In genomic region chr4:141767353-141768036, GRCm38 (mm10) we compare ENCODE assay signal across 8 mouse cellular contexts. TPM values are rescaled to one million over a fixed set of nuclear protein-coding genes. Genes with fewer than 3 reads are reported as not detected.
DNase-seq lines count a peak whose midpoint lies in the region; ATAC-seq lines count a peak whose summit lies in the region.

No protein-coding gene starts in this region.

- H3K9ac ChIP-seq in heart, embryonic 13.5 days: peak overlapping the region; percentile 65; the same call in 1 of the 2 replicates

- H3K4me1 ChIP-seq in megakaryocyte, embryonic 14.5 days: peaks cover 41% of the 10 kb centered on the region
- peaks cover 46% of the 10 kb centered on the region for H3K4me1 ChIP-seq in heart, embryonic 13.5 days

- H3K9me3 ChIP-seq in megakaryocyte, embryonic 14.5 days: no peaks in the 10 kb centered on the region
- no peaks in the 10 kb centered on the region for H3K9me3 ChIP-seq in heart, embryonic 13.5 days

- H3K27ac ChIP-seq in heart, embryonic 13.5 days (replicated peaks): peak overlapping the region; percentile 93

- H3K27me3 ChIP-seq in megakaryocyte, embryonic 14.5 days (replicated peaks): no peaks in the 10 kb centered on the region
- no peaks in the 10 kb centered on the region for H3K27me3 ChIP-seq in heart, embryonic 13.5 days (replicated peaks)

- peaks cover 85% of the 10 kb centered on the region for H3K36me3 ChIP-seq in megakaryocyte, embryonic 14.5 days (replicated peaks; ENCODE audit: low read length)
- peaks cover 76% of the 10 kb centered on the region for H3K36me3 ChIP-seq in heart, embryonic 13.5 days

- 34% methylated on average over 19 of the region's 19 CpGs for WGBS in heart, embryonic 13.5 days

- no peak for ATAC-seq in megakaryocyte, adult 5-6 weeks (ENCODE audit: poor library complexity, severe bottlenecking)
- ATAC-seq in heart, embryonic 13.5 days (ENCODE audit: extremely low read depth, insufficient number of reproducible peaks, low FRiP score, low TSS enrichment): peak; percentile 68; the same call in 1 of the 2 replicates

- H3K4me3 ChIP-seq in megakaryocyte, embryonic 14.5 days (replicated peaks): peak overlapping the region; percentile 42
- peak overlapping the region; percentile 17; the same call in 1 of the 2 replicates for H3K4me3 ChIP-seq in heart, embryonic 13.5 days

- peak overlapping the region; percentile 57 for H3K4me2 ChIP-seq in heart, embryonic 13.5 days

- DNase-seq in cerebellum, adult 11-12 months: peak; percentile 83
- DNase-seq in liver: peak; percentile 84
- DNase-seq in ovary, postnatal 14 days (ENCODE audit: low spot score): peak; percentile 15
- no peak for DNase-seq in right cerebral cortex, postnatal 4 days
- no peak for DNase-seq in adipocyte (ENCODE audit: low spot score)

RNA-seq across cellular contexts. Expression of gene Agmat, which starts 21.0 kb away (rescaled TPM):
- not detected in 2 replicates for polyA plus RNA-seq in megakaryocyte, embryonic 14.5 days (2012; ENCODE audit: insufficient read depth, low replicate concordance)
- total RNA-seq in megakaryocyte, adult 5-6 weeks (2015): not detected in 2 replicates
- not detected in 2 replicates for total RNA-seq in megakaryocyte, adult 5-6 weeks (2017)
- 1.0 and 1.9 TPM in 2 replicates for polyA plus RNA-seq in heart, embryonic 13.5 days (2015; fragmentation: Nextera tagmentation; extraction: Ambion mirVana)

RNA-seq across cellular contexts. Expression of gene Dnajc16, which starts 23.2 kb away (rescaled TPM):
- polyA plus RNA-seq in megakaryocyte, embryonic 14.5 days (2012; ENCODE audit: insufficient read depth, low replicate concordance): 0.44 and 1.8 TPM in 2 replicates
- 4.2 and 5.0 TPM in 2 replicates for total RNA-seq in megakaryocyte, adult 5-6 weeks (2015)
- 5.6 and 6.1 TPM in 2 replicates for total RNA-seq in megakaryocyte, adult 5-6 weeks (2017)
- 4.0 and 4.2 TPM in 2 replicates for polyA plus RNA-seq in heart, embryonic 13.5 days (2015; fragmentation: Nextera tagmentation; extraction: Ambion mirVana)

RNA-seq across cellular contexts. Expression of gene Casp9, which starts 25.9 kb away (rescaled TPM):
- 4.7 and 7.1 TPM in 2 replicates for polyA plus RNA-seq in megakaryocyte, embryonic 14.5 days (2012; ENCODE audit: insufficient read depth, low replicate concordance)
- 14.9 and 16.3 TPM in 2 replicates for total RNA-seq in megakaryocyte, adult 5-6 weeks (2015)
- 17.3 and 22.1 TPM in 2 replicates for total RNA-seq in megakaryocyte, adult 5-6 weeks (2017)
- 14.3 and 15.5 TPM in 2 replicates for polyA plus RNA-seq in heart, embryonic 13.5 days (2015; fragmentation: Nextera tagmentation; extraction: Ambion mirVana)

RNA-seq across cellular contexts. Expression of gene Ddi2, which starts 44.3 kb away (rescaled TPM):
- polyA plus RNA-seq in megakaryocyte, embryonic 14.5 days (2012; ENCODE audit: insufficient read depth, low replicate concordance): 0.43 and 1.7 TPM in 2 replicates
- 25.2 and 29.1 TPM in 2 replicates for total RNA-seq in megakaryocyte, adult 5-6 weeks (2015)
- 37.6 and 47.1 TPM in 2 replicates for total RNA-seq in megakaryocyte, adult 5-6 weeks (2017)
- 13.2 and 15.6 TPM in 2 replicates for polyA plus RNA-seq in heart, embryonic 13.5 days (2015; fragmentation: Nextera tagmentation; extraction: Ambion mirVana)

RNA-seq across cellular contexts. Expression of gene Cela2a, which starts 58.5 kb away (rescaled TPM):
- not detected in 2 replicates for polyA plus RNA-seq in megakaryocyte, embryonic 14.5 days (2012; ENCODE audit: insufficient read depth, low replicate concordance)
- total RNA-seq in megakaryocyte, adult 5-6 weeks (2015): not detected in 2 replicates
- total RNA-seq in megakaryocyte, adult 5-6 weeks (2017): not detected in 2 replicates
- not detected in 2 replicates for polyA plus RNA-seq in heart, embryonic 13.5 days (2015; fragmentation: Nextera tagmentation; extraction: Ambion mirVana)

Comparison
In these comparisons a context has a peak if more than half of its experiments do, and no peak if none do; other contexts are left out.
1. DNase-seq: peak in cerebellum, adult 11-12 months (single experiment), liver (single experiment) and ovary, postnatal 14 days (single experiment); none in right cerebral cortex, postnatal 4 days (single experiment) and adipocyte (single experiment).